In genomic region chr3:103612636-103613355, GRCm38 (mm10) we compare ENCODE assay signal across 15 mouse cellular contexts. TPM values are rescaled to one million over a fixed set of nuclear protein-coding genes. Genes with fewer than 3 reads are reported as not detected.
A peak's percentile ranks its signal among the peaks of the same experiment; 100 is the strongest.
DNase-seq lines count a peak whose midpoint lies in the region; ATAC-seq and TF ChIP-seq lines count a peak whose summit lies in the region.
"Had no signal": no experiment of that assay in that cellular context is flagged by ENCODE, and none has a peak within 500 bp of the region (broad histone marks: within the 10 kb centered on the region; RNA-seq: fewer than 3 reads in every experiment).

No protein-coding gene starts in this region.

- WGBS in liver, postnatal 0 days (ENCODE audit: insufficient replicate concordance) = 63% methylated on average over 9 of the region's 9 CpGs

- TF ChIP-seq EP300 in liver, postnatal 0 days (IDR thresholded peaks at IDR 0.05; ENCODE audit: low read depth) = no peak

- no peak overlapping the region for H3K27ac ChIP-seq in liver, postnatal 0 days (ENCODE audit: low read depth)
- H3K27ac ChIP-seq: hindbrain, embryonic 10.5 days; limb, embryonic 12.5 days; lung, embryonic 15.5 days had no signal

- H3ac ChIP-seq in myocyte (ENCODE audit: control insufficient read depth, insufficient read length) = no peak overlapping the region

- no peaks in the 10 kb centered on the region for H3K4me1 ChIP-seq in liver, postnatal 0 days (ENCODE audit: insufficient read depth)
- H3K4me1 ChIP-seq: hindbrain, embryonic 10.5 days; lung, embryonic 15.5 days had no signal

- H3K4me2 ChIP-seq in myocyte (ENCODE audit: low read depth) = peak overlapping the region; percentile 26
- no peak overlapping the region for H3K4me2 ChIP-seq in liver, postnatal 0 days (ENCODE audit: low read depth, low read length)
- H3K4me2 ChIP-seq: limb, embryonic 12.5 days; lung, embryonic 15.5 days had no signal

- no peak overlapping the region for H3K9ac ChIP-seq in liver, postnatal 0 days (replicated peaks)
- H3K9ac ChIP-seq: limb, embryonic 12.5 days; lung, embryonic 15.5 days had no signal

- no peaks in the 10 kb centered on the region for H3K9me3 ChIP-seq in liver, postnatal 0 days (ENCODE audit: low read length)
- H3K9me3 ChIP-seq: hindbrain, embryonic 10.5 days; limb, embryonic 12.5 days; lung, embryonic 15.5 days had no signal

- no peaks in the 10 kb centered on the region for H3K79me2 ChIP-seq in myocyte (ENCODE audit: control insufficient read depth, insufficient read depth)

- no peaks in the 10 kb centered on the region for H3K27me3 ChIP-seq in myocyte (ENCODE audit: control insufficient read depth, insufficient read depth, insufficient read length)
- no peaks in the 10 kb centered on the region for H3K27me3 ChIP-seq in liver, postnatal 0 days (ENCODE audit: insufficient read depth, low read length)
- H3K27me3 ChIP-seq: limb, embryonic 12.5 days; lung, embryonic 15.5 days had no signal

- TF ChIP-seq POLR2A in myocyte (IDR thresholded peaks at IDR 0.05; ENCODE audit: insufficient read length, low read depth) = no peak

- no peak for ATAC-seq in liver, postnatal 0 days

- H3K4me3 ChIP-seq in myocyte = no peak overlapping the region
- H3K4me3 ChIP-seq in liver, postnatal 0 days (ENCODE audit: low read depth, low read length) = no peak overlapping the region
- H3K4me3 ChIP-seq: hindbrain, embryonic 10.5 days; limb, embryonic 12.5 days; lung, embryonic 15.5 days had no signal

- TF ChIP-seq CTCF in liver, postnatal 0 days (IDR thresholded peaks at IDR 0.05; ENCODE audit: low read depth) = no peak

- H3K36me3 ChIP-seq in myocyte (ENCODE audit: control insufficient read depth, insufficient read depth) = no peaks in the 10 kb centered on the region
- H3K36me3 ChIP-seq in liver, postnatal 0 days (replicated peaks; ENCODE audit: insufficient read depth, low read length) = no peaks in the 10 kb centered on the region
- H3K36me3 ChIP-seq: hindbrain, embryonic 10.5 days; limb, embryonic 12.5 days; lung, embryonic 15.5 days had no signal

- intact Hi-C loops in gastrocnemius, postnatal 14 days (cut with DNase I; ENCODE audit: low total_unique reads) = no loop called here

- peak; percentile 13 for DNase-seq in gastrocnemius, postnatal 14 days
- no peak for DNase-seq in gastrocnemius, postnatal 4 days (ENCODE audit: low spot score in 2 of 2)
- DNase-seq in NIH3T3 (ENCODE audit: low read depth) = peak; percentile 81
- peak; percentile 40 to 54 for DNase-seq in layer of hippocampus, adult 8-10 months (ENCODE audit: low spot score in 2 of 2)
- DNase-seq in liver, postnatal 0 days = no peak
- DNase-seq in adrenal gland, postnatal 14 days = no peak
- no peak for DNase-seq in cerebellum, postnatal 4 days (ENCODE audit: low spot score in 2 of 2)
- DNase-seq: cerebellum, adult 8-10 months; kidney, adult 2 months had no signal

TF ChIP-seq in myocyte, 11 proteins besides CTCF, POLR2A, EP300 and RAD21:
- TF ChIP-seq TCF12 (IDR thresholded peaks at IDR 0.05; ENCODE audit: insufficient read depth, poor library complexity, severe bottlenecking) = no peak
- no peak for TF ChIP-seq POLR2AphosphoS2 (IDR thresholded peaks at IDR 0.05; ENCODE audit: insufficient read length, low read depth)
- TF ChIP-seq USF1 (IDR thresholded peaks at IDR 0.05; ENCODE audit: low read depth) = no peak
- no peak for TF ChIP-seq TCF3 (IDR thresholded peaks at IDR 0.05; ENCODE audit: insufficient read length, low read depth)
- 0 out of 2 replicates have a peak, but pooled peaks have one; percentile 14 for TF ChIP-seq CEBPB (IDR thresholded peaks at IDR 0.05; ENCODE audit: insufficient read depth, poor library complexity, severe bottlenecking)
- TF ChIP-seq MYOG (IDR thresholded peaks at IDR 0.05; ENCODE audit: control insufficient read depth in 1 of 3, insufficient read depth in 1 of 3, insufficient read length in 2 of 3, low read depth in 2 of 3) = no peak

RNA-seq across cellular contexts. Expression of gene Atg4a-ps, which starts 33.1 kb away (rescaled TPM):
- total RNA-seq in gastrocnemius, postnatal 14 days (2021) = 1 to 10 TPM in 1 of 2 experiments, under 1 TPM in 1; 0.13 to 3.5 TPM
- 1 to 10 TPM in 1 of 2 experiments, not detected in 1; 9.2 TPM for total RNA-seq in gastrocnemius, postnatal 4 days (2021)
- 1 to 10 TPM in 1 of 4 experiments, under 1 TPM in 1, not detected in 2; 0.52 to 1.1 TPM for total RNA-seq in layer of hippocampus, adult 8-10 months (2022)
- 0.22 TPM for polyA plus RNA-seq in myocyte (2012; fragmentation: generic; extraction: Trizol)
- 0.18 and 0.20 TPM in 2 replicates for polyA plus RNA-seq in liver, postnatal 0 days (2015; fragmentation: Nextera tagmentation; extraction: Ambion mirVana)
- 0.19 TPM in 1 of 2 replicates, not detected in the other for total RNA-seq in adrenal gland, postnatal 14 days (2021)
- polyA plus RNA-seq: kidney, adult 2 months; small intestine, adult 2 months had no signal

RNA-seq across cellular contexts. Expression of gene Syt6, which starts 37.8 kb away (rescaled TPM):
- total RNA-seq in gastrocnemius, postnatal 14 days (2021) = not detected
- total RNA-seq in gastrocnemius, postnatal 4 days (2021) = not detected
- total RNA-seq in layer of hippocampus, adult 8-10 months (2022) = 1 to 10 TPM; 5.9 to 7.6 (median 6.6) TPM
- polyA plus RNA-seq in myocyte (2012; fragmentation: generic; extraction: Trizol) = 0.07 TPM
- not detected in 2 replicates for polyA plus RNA-seq in liver, postnatal 0 days (2015; fragmentation: Nextera tagmentation; extraction: Ambion mirVana)
- 0.08 TPM in 1 of 2 replicates, not detected in the other for total RNA-seq in adrenal gland, postnatal 14 days (2021)
- total RNA-seq: megakaryocyte-erythroid progenitor cell, adult 5-6 weeks had no signal
- polyA plus RNA-seq: kidney, adult 2 months had no signal

Comparison
In these comparisons a context has a peak if more than half of its experiments do, and no peak if none do; other contexts are left out.
1. DNase-seq: peak in gastrocnemius, postnatal 14 days (single experiment), NIH3T3 (single experiment) and layer of hippocampus, adult 8-10 months (2 of 2); none in gastrocnemius, postnatal 4 days (0 of 2), liver, postnatal 0 days (single experiment), adrenal gland, postnatal 14 days (single experiment) and cerebellum, postnatal 4 days (0 of 2).